Mouse (Mus musculus) olfactory bulb, adult 2 months (tissue): Measurements from ENCODE around the gene Wdr43. TPM values are rescaled to one million over a fixed set of nuclear protein-coding genes. Genes with fewer than 3 reads are reported as not detected.
"Not testable (repeated sequence)": the region's sequence is repeated elsewhere in the genome, so short reads cannot be mapped to it uniquely, and the experiment has no call there.

Source experiments
- H3K27ac ChIP-seq: fragments of 200-500 bp; 2 replicates; pipeline ENCODE4 v1.5.1; 2012; ENCODE audit warnings: low read depth, low read length; ENCODE audit not compliant: insufficient read depth
- H3K4me1 ChIP-seq: fragments of 200-500 bp; 2 replicates; pipeline ENCODE4 v1.6.1; 2012; ENCODE audit warnings: low read length; ENCODE audit not compliant: control insufficient read depth, insufficient read depth
- H3K4me3 ChIP-seq: fragments of 200-500 bp; 2 replicates; pipeline ENCODE4 v1.5.1; 2012; ENCODE audit warnings: mild to moderate bottlenecking, low read depth, low read length, moderate library complexity; ENCODE audit not compliant: insufficient read depth
- CTCF ChIP-seq: fragments of 200-500 bp; IDR thresholded peaks from 2 replicates; pipeline ENCODE4 v1.5.1; 2012; ENCODE audit warnings: low read depth, mild to moderate bottlenecking, low read length, moderate library complexity; ENCODE audit not compliant: insufficient read depth
- POLR2A ChIP-seq: fragments of 200-500 bp; IDR thresholded peaks from 2 replicates; pipeline ENCODE4 v1.6.1; 2012; ENCODE audit warnings: mild to moderate bottlenecking, low read depth, low read length, moderate library complexity; ENCODE audit not compliant: insufficient read depth
- WGBS: fragments of 180-500 bp; shearing (Covaris S2); methylation state at CpG from one replicate; pipeline ENCODE4 v1.1.7; 2018; 5-methylcytosine and 5-hydroxymethylcytosine counted together
- polyA plus RNA-seq: library from polyadenylated mRNA; stranded (reverse); fragments of >200 nt; gene quantifications from 2 replicates; pipeline ENCODE4 v1.2.4, GENCODE M21; 2012; ENCODE audit warnings: low replicate concordance; ENCODE audit not compliant: missing spikeins, insufficient read depth, insufficient read length

Wdr43 gene
- polyA plus RNA-seq, 1 experiment = not detected

DNA sequence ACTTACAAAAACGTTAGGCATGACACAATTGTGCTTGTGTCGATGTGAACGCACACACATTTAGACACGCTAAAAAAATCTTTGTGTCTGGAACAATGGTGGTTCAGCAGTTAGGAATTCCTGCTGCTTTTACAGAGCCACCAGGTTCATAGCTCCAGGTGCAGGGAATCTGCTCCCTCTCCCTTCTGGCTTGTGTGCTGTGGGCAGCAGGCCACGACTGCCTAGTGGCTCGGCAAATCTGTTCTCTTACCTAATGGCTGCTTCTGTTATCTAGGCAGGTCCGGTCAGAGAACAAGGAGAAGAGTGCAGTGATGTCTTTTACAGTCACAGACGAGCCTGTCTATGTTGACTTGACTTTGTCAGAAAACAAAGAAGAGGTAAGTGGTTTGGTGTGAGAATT is 17.7 kb downstream of the Wdr43 start:
- 87% methylated on average over 8 of the region's 8 CpGs for WGBS
- H3K4me1 ChIP-seq = no peaks in the 10 kb centered on the region
- H3K27ac ChIP-seq = no peak overlapping the region
- TF ChIP-seq CTCF (no peak), POLR2A (no peak)
- no peak overlapping the region for H3K4me3 ChIP-seq

DNA sequence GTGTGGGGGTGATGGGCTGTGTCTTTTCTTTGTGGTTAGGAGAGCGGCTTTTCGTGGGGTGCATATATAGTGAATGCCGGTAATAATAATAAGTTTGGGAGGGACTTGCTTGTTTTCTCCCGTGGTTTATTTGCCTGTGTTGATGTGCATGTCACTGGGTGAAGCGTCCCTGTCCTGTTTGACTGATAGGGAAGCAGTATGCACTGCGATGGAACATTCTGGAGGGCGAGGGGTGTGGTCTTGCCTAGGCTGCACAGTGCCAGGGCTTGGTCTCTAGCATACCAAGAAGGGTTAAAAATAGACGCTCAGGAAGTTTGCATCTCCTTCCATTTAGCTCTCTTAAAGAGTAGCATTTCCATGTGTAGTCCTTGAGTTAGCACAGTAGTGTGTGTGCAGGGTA is 21.1 kb downstream of the Wdr43 start:
- 93% methylated on average over 8 of the region's 8 CpGs for WGBS
- no peak overlapping the region for H3K4me3 ChIP-seq
- no peak overlapping the region for H3K27ac ChIP-seq
- no peaks in the 10 kb centered on the region for H3K4me1 ChIP-seq
- TF ChIP-seq POLR2A = no peak
- TF ChIP-seq CTCF = no peak

DNA sequence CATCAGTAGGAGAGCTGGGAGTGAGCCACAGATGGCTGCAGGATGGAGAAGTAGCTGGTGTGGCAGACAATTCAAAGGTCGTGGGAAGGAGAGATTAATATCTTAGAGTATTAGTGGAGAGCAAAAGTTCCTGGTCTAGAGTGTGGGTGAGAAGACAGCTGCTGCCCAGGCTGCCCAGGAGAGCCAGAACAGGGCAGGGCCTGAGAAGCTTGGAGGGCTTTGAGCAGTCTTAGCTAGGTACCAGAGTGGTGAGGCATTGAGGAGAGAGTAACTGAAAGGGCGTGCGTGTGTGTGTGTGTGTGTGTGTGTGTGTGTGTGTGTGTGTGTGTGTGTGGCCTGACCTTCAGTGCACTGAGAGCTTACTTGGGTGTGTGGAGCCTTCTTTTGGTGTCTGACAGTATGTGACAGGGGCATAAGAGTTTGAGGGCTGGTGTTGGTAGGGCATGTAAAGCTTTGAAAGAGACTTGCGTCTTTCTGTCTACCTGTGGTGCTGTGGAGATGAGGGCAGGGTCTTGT is 22.1 kb downstream of the Wdr43 start:
- 86% methylated on average over 4 of the region's 4 CpGs for WGBS
- no peaks in the 10 kb centered on the region for H3K4me1 ChIP-seq
- H3K27ac ChIP-seq = no peak overlapping the region
- H3K4me3 ChIP-seq = no peak overlapping the region
- TF ChIP-seq CTCF = no peak
- no peak for TF ChIP-seq POLR2A

DNA sequence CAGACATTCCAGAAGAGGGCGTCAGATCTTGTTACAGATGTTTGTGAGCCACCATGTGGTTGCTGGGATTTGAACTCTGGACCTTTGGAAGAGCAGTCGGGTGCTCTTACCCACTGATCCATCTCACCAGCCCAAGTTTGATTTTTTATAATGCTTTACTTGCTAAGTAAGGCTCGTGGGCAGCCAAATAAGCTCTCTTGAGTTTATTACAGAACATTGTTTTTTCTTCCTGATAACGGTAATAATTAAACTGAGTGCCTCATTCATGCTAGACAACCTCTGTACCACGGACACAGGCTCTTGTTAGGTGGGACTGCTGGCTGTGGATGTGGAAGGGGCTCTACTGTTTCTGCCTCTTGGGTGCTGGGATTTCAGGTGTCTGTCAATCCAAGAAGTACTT is 23.4 kb downstream of the Wdr43 start:
- 67% methylated on average over 5 of the region's 5 CpGs for WGBS
- not testable (repeated sequence) for H3K4me3 ChIP-seq, H3K27ac ChIP-seq, H3K4me1 ChIP-seq

DNA sequence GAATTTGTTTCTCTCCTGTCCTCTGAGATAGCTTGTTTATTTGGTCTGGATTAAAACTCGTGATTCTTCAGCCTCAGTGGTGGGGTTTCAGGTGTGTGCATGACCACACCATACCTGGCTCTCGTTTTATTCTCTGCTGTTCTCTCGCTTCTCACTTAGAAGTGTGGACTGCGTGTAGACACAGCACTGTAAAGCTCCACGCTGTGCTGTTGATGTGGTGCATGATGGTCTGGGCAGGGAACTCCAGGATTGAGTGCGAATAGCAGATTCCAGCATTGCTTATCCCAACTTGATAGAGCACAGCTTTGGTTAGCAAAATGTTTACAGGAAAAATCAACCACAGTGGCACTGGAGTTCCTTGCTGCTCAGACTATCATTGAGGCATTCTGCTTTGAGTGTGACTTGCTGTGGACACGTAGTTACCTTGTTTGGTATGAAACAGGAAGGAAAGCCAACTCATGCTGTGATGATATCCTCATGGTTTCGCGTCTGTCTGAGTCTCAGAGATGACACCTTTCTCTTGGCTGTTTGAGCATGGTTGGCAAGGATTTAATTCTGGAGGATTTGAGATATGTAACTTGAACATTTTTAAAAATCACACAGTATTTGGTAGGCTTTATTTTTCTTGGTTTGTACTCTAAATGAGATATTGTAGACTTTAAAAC is 24.9 kb downstream of the Wdr43 start:
- TF ChIP-seq CTCF (no peak), POLR2A (no peak)
- Histone ChIP-seq H3K4me3 (no peak overlapping the region), H3K27ac (no peak overlapping the region), H3K4me1 (no peaks in the 10 kb centered on the region)
- 91% methylated on average over 9 of the region's 9 CpGs for WGBS

DNA sequence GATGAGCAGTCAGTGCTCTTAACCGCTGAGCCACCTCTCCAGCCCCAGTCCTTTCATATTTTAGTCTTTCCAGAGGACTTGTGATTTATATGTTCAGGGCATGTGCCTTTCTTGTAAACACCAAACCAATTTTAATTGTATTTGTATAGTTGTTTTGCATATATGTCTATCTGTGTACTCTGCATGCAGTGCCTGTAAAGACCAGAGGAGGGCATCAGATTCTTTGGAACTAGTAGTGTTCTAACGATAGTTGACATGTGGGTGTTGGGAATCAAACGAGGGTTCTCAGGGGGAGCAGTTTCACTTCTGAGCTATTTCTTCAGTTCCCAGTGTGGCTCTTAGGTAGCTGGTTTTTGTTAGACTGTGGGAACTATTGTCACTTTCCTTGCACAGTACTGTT is 26.5 kb downstream of the Wdr43 start:
- Histone ChIP-seq H3K27ac (no peak overlapping the region), H3K4me3 (no peak overlapping the region), H3K4me1 (no peaks in the 10 kb centered on the region)
- WGBS = 77% methylated on average over 3 of the region's 3 CpGs
- no peak for TF ChIP-seq CTCF

DNA sequence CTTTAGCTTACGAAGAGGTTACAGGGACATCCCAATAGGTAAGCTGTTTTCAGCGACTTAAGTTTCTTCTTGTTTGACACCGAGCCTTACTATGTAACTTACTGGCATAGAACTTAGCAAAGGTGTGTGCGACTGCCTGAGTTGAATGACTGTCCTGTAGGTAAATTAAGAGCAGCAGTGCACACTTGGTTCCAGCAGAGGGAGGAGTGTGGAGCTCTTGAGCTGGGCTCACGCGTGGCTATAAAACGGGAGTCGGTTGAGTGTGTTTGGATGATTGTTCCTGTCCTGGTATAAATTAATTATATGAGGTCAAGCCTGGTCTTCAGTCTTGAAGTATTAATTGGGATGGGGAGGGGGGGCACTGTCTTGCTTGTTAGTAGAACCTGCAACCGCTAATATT is 34.3 kb downstream of the Wdr43 start:
- no peak overlapping the region for H3K27ac ChIP-seq
- 91% methylated on average over 9 of the region's 9 CpGs for WGBS
- TF ChIP-seq CTCF (no peak), POLR2A (no peak)
- H3K4me3 ChIP-seq = no peak overlapping the region
- no peaks in the 10 kb centered on the region for H3K4me1 ChIP-seq

DNA sequence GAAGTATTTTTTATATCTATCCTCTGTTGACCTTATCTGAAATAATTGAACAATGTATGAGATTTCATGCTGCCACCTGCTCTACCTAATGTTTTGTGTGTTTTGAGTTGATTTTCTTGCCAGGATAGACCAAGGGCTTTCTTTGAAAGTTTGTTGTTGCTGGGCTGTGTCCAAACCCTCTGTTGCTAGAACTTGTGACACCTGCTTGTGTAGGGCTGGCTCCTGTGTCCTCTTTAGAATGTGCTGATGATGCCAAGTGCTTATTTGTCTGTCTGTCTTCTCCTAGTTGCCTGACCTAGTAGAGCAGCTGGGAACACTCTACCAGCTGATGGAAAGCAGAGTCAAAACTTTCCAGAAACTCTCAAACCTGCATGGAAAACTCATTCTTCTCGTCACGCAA is 36.8 kb downstream of the Wdr43 start:
- Histone ChIP-seq H3K27ac (no peak overlapping the region), H3K4me1 (no peaks in the 10 kb centered on the region), H3K4me3 (no peak overlapping the region)
- WGBS = 86% methylated on average over 2 of the region's 2 CpGs
- TF ChIP-seq CTCF (no peak), POLR2A (no peak)

DNA sequence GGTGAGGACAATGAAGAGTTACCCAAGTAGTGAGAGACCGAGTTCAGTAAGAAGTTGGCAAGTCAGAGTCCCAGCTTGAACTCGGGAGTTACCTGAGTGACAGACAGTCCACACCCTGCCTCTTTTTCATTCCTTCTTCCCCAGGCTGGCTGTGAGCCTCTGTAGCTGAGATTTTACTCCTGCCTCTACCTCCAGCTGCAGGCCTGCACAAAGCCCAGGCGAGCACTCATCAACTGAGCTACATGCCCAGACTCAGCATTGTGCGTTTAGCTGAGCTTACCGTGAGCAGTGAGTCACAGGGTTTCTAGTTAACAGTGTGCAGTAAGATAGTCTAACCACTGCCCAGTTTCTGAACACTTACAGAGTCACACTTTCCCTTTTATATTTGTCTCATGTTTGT is 37.2 kb downstream of the Wdr43 start:
- no peak overlapping the region for H3K27ac ChIP-seq
- TF ChIP-seq CTCF (no peak), POLR2A (no peak)
- 67% methylated on average over 5 of the region's 5 CpGs for WGBS
- no peak overlapping the region for H3K4me3 ChIP-seq
- no peaks in the 10 kb centered on the region for H3K4me1 ChIP-seq

DNA sequence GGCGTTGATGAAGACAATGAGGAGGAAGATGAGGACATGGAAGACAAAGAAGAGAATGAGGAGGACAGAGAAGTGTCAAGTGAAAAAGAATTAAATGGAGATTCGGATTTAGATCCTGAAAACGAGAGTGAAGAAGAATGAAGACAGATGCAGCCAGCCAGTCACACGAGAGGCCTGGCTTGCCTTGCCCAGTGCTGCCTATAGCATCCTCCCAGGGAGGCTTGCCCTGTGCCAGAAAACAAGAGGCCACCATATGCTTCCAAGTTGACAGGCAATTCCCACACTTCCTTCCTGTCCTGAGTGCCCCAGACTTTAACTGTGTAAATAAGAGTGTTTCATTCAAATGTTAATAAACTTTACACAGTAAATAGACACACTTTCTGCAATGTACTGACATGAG is 41.8 kb downstream of the Wdr43 start:
- TF ChIP-seq CTCF (no peak), POLR2A (no peak)
- H3K4me3 ChIP-seq = no peak overlapping the region
- WGBS = 80% methylated on average over 4 of the region's 4 CpGs
- H3K4me1 ChIP-seq = no peaks in the 10 kb centered on the region
- H3K27ac ChIP-seq = no peak overlapping the region

DNA sequence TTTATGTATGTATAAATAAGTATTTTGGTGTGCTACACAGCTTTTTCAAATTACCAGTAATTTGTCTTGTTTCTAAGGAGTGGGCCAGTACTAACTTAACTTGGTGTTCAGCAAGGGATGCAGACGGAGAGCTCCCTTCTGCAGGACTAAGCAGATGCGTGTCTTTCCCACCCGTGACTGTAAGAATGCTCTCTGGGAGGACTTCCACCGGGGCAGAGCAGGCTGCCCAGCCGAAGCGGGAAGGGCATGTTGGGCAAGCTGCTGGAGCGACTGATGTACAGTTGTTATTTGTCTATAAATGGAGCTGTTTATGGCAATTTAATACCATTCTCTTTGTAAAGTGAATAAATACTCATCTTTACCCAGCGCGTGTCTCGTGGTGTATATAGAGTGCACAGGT is 43.0 kb downstream of the Wdr43 start:
- no peak overlapping the region for H3K27ac ChIP-seq
- WGBS = 87% methylated on average over 10 of the region's 10 CpGs
- no peak overlapping the region for H3K4me3 ChIP-seq
- peaks cover 2% of the 10 kb centered on the region; the same call in 1 of the 2 replicates for H3K4me1 ChIP-seq
- TF ChIP-seq POLR2A (no peak), CTCF (no peak)
